Mouse (Mus musculus) testis, postnatal 14 days (tissue): ENCODE measurements around the gene Cox16.
A peak's percentile ranks its signal among the peaks of the same experiment; 100 is the strongest.
"Not testable (repeated sequence)": the region's sequence is repeated elsewhere in the genome, so short reads cannot be mapped to it uniquely, and the experiment has no call there.

Experiments
- DNase-seq: peaks from one replicate; pipeline ENCODE4 v3.0.0; 2021; ENCODE audit warnings: low spot score

The Cox16 gene

DNA sequence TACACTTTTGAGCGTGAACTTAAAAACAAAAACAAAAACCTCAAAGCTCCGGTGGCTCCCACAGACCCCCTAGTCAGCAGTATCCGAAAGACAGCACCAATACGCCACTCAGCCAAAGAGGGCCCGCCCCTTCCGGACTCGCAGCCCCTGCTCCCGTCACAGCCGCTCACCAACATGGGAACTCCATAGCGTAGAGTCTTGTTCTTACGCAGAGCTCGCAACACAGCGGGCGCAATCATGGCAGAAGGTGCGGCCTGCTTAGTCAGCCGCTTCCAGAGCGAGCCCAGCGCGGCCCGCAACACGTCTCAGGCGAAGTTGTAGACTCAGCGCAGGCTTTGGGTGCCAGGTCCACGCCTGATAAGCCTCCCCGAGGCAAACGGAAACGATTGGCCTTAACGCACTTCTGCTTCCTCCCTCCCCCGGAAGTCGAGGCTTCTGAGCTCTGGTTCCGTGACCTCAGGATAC is at the start of gene Cox16:
Gene Cox16 (minus strand): TSS at position 401 of the 465 bp plus-strand sequence.
- peak; percentile 89 for DNase-seq

DNA sequence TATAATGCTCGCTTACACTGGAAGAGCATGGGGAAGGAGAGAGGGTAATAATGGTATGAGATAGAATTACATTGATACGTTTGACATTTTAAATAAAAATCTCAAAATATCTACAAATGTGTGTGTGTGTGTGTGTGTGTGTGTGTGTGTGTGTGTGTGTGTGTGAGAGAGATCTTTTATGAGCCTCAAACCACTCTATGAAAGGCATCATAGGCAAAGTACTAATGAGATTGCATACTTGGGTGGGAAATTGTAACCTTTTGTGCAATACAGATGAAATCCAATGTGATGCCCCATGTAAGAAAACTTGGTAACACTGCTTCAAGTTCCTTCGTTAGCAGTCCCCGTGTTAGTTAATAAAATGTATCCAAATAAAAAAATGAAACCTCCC is 48.1 kb upstream of the Cox16 start:
- DNase-seq = no peak

GRCm38 (mm10) chr12:81532316-81533028 is 47.5 kb upstream of the Cox16 start, which contains the start of the genes Gm20498 and Synj2bp:
TSS of gene Gm20498 (minus strand) at chr12:81532905.
TSS of gene Synj2bp (minus strand) at chr12:81532911.
- peak; percentile 86 for DNase-seq

DNA sequence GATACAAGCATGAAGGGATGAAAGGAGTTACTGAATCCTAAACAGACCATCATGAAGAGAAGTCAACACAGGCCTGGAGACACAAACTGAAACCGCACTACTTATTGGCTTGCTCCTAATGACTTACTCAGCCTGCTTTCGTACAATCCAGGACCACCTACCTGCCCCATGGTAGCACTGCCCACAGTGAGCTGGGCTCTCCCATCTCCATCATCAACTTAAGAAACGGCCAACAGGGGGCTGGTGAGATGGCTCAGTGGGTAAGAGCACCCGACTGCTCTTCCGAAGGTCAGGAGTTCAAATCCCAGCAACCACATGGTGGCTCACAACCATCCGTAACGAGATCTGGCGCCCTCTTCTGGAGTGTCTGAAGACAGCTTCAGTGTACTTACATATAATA is 45.7 kb upstream of the Cox16 start:
- DNase-seq = not testable (repeated sequence)

- not testable (repeated sequence) for DNase-seq
Measured at GRCm38 (mm10) chr12:81496906-81497305, 12.0 kb upstream of the Cox16 start.

DNA sequence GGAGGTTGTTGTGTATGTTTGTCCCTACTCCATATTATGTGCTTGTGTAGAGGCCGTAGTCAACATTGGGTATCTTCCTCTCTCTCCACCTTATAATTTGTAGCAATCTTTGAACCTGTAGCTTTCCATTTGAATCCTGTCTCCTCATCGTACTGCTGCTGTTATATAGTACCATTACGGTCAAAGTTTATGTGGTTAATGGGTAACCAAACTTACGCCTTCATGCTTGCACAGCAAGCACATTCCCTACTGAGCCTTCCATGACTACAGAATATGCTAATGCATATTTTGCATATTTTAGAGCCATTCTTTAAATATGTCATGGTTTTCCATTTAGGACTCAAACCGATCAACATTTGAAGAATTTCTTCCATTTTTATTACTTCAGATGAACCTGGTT is 5.6 kb upstream of the Cox16 start:
- DNase-seq = no peak

GRCm38 (mm10) chr12:81485311-81485710 is 384 bp upstream of the Cox16 start:
- no peak for DNase-seq

GRCm38 (mm10) chr12:81484212-81484611 is 715 bp downstream of the Cox16 start:
- DNase-seq = no peak

DNA sequence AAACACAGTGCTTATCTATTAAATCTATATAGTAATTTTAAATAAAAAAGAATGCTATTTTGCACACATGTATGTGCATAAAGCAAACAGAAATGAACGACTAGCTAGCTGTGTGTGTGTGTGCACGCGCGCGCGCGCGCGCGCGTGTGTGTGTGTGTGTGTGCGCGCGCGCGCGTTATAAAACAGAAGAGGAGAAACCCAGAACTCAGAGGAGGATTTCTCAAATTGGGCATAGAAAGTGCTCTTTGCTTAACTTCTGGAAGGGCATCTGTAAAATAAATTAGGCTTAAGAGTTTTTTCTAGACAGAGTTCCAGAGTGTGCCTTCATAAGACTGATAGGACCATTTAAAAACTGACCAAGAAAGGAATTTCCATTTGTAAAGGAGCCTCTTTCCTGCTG is 1.3 kb downstream of the Cox16 start:
- DNase-seq = no peak

DNA sequence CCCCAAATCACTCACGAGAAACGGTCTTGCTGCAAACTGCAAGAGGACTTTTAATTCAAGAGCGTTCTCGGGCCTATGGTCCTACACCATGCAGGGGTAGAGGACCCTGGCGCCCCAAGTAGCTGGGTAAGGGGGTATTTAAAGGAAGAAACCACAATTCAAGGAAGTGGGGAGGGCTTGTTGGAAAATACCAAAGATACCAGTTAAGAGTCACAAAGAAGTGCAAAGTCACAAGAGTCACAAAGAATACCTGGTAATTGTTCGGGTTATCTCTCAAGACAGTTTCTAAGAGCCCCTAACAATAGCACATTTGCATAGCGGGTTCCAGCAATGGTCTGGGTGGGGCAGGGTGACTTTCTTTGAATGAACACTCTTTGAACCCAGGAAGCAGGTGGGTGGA is 25.9 kb downstream of the Cox16 start:
- not testable (repeated sequence) for DNase-seq

DNA sequence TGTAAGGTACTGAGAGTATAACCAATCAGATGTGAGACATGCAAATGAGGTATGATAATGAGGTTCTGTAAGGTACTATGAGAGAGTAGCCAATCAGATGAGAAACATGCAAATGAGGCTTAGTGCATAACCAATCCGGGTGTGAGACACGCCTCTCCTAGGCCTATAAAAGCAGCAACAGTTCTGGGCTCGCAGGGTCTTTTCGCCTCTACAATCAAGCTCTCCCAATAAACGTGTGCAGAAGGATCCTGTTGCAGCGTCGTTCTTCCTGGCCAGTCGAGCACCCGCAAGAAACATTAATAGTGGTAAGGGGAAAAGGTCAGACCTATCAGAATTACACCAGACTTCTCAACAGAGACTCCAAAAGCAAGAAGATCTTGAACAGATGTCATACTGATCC is 45.9 kb downstream of the Cox16 start:
- not testable (repeated sequence) for DNase-seq

DNA sequence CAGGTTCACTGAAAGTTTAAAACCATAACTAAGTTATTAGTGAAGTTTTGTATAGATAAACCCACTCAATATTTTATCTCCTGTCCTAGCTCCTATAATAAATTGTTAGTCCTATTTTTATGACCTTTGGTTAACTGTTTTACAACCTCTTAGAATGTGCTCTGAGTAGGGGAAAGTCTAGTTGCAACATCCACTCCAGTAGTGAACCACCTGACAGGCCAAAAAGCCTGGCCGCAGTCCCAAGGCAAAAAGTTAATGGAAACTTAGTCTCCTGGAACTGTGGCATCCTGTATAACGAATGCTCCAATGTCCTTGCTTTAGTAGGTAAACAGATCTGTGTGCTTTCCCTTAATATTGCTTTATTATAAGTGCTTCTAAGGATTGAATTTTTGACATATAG is 50.1 kb downstream of the Cox16 start:
- not testable (repeated sequence) for DNase-seq

DNA sequence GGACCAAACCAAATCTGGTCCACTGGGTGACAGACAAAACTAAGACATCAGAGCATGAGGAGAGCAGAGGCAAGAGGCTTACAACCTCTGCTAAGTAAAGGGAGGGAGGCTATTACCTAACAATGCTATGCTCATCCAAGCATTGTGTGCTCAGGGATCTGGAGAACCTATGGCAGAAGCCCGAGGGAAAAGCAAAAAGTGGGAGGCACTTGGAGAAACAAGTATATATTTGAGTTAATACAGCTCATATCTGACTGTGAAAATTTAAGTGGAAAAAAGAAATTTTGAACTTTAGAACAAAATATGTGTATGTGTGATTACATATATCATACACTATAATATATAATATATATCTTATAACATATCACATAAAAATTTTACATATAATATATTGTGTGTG is 63.1 kb downstream of the Cox16 start, which contains the start of gene Adam4:
Gene Adam4 (minus strand): TSS at position 101 of the 400 bp plus-strand sequence.
- no peak for DNase-seq

- DNase-seq = no peak
Measured at GRCm38 (mm10) chr12:81413211-81413610, 71.7 kb downstream of the Cox16 start.

GRCm38 (mm10) chr12:81408966-81409365 is 76.0 kb downstream of the Cox16 start:
- no peak for DNase-seq

GRCm38 (mm10) chr12:81402187-81402586 is 82.7 kb downstream of the Cox16 start:
- peak; percentile 11 for DNase-seq

GRCm38 (mm10) chr12:81379364-81379763 is 105.6 kb downstream of the Cox16 start, which contains the start of gene Gm4787:
TSS of gene Gm4787 (minus strand) at chr12:81379464.
- DNase-seq = not testable (repeated sequence)

- DNase-seq = no peak
Measured at GRCm38 (mm10) chr12:81333841-81334240, 151.1 kb downstream of the Cox16 start.

DNA sequence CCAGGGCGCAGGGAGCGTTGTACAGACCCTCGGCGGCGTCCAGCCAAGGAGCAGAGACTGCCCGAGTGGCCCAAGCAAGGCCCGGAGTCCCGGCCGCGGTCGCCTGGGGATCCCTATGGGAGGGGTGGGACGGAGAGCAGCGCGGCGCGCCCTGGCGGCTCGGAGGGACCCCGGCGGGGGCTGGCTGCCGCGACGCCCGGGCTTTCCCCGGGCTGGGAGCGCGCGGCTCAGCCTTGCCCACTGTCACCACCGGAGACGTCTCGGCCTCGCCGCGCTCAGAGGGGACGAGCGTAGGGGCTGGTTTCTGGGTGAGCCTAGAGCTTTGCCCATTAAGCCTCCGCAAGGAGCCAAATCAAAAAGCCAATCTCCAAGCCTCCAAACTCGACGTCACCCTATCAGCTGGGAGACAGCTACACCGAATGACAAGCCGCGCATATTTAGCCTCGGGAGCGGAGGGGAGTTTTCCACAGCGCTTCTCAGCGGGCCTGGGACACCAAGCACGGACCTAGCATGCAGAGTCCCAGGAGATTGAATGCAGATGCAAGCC is 152.0 kb downstream of the Cox16 start, which contains the start of gene Slc8a3:
Gene Slc8a3 (minus strand): TSS at position 306 of the 547 bp plus-strand sequence.
- peak; percentile 12 for DNase-seq

GRCm38 (mm10) chr12:81331937-81332874 is 152.7 kb downstream of the Cox16 start:
- no peak for DNase-seq

GRCm38 (mm10) chr12:81331046-81331638 is 153.8 kb downstream of the Cox16 start:
- DNase-seq = no peak

DNA sequence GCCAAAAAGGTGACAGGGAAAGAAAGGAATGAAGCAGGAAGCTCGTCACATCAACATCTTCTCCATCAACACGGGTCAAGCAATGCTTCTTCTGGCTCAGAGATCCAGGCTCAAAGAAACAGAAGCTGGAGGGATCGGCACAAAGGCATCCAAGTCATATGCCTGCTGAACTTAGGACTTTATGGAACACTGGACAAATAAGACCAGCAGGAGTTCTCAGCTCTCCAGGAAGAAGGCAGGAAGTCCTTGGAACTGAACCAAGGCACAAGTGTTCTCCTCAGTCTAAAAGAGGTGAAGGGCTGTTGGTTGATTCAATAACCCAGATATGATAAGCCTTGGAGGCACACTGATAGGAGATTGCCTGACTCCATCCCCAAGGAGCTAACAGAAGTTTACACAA is 159.9 kb downstream of the Cox16 start:
- DNase-seq = no peak
